Comparison of ENCODE assay signal across 21 mouse cellular contexts in genomic region chr4:135531771-135532613, GRCm38 (mm10). TPM values are rescaled to one million over a fixed set of nuclear protein-coding genes. Genes with fewer than 3 reads are reported as not detected.
DNase-seq lines count a peak whose midpoint lies in the region; ATAC-seq and TF ChIP-seq lines count a peak whose summit lies in the region.
"Had no signal": no experiment of that assay in that cellular context is flagged by ENCODE, and none has a peak within 500 bp of the region (broad histone marks: within the 10 kb centered on the region; RNA-seq: fewer than 3 reads in every experiment).

No protein-coding gene starts in this region.

- WGBS in hindbrain, embryonic 15.5 days, result 53% methylated on average over 9 of the region's 9 CpGs
- WGBS in hindbrain, postnatal 0 days, result 50% methylated on average over 9 of the region's 9 CpGs
- WGBS in neural tube, embryonic 13.5 days, result 45% methylated on average over 9 of the region's 9 CpGs
- WGBS in neural tube, embryonic 15.5 days, result 48% methylated on average over 9 of the region's 9 CpGs

- no peaks in the 10 kb centered on the region for H3K4me1 ChIP-seq in hindbrain, embryonic 15.5 days (replicated peaks)
- no peaks in the 10 kb centered on the region for H3K4me1 ChIP-seq in hindbrain, postnatal 0 days (ENCODE audit: insufficient read depth, low read length)
- H3K4me1 ChIP-seq in neural tube, embryonic 13.5 days (replicated peaks), result peaks cover 4% of the 10 kb centered on the region; the same call in 1 of the 2 replicates
- 0 out of 2 replicates have a peak, but pooled peaks cover 7% of the 10 kb centered on the region for H3K4me1 ChIP-seq in neural tube, embryonic 15.5 days

- DNase-seq in hindbrain, postnatal 0 days (ENCODE audit: low spot score), result no peak
- DNase-seq in WW6 (ENCODE audit: low read depth, low spot score), result peak; percentile 60
- no peak for DNase-seq in urinary bladder, adult 2 months (ENCODE audit: low spot score)
- DNase-seq: adrenal gland, adult 8-10 months; adrenal gland, postnatal 36 days; cerebellum, adult 2 months; cerebellum, postnatal 10 days; gastrocnemius, adult 2 months; gastrocnemius, postnatal 25 days; heart, adult 11 months; heart, postnatal 36 days had no signal

- no peak overlapping the region for H3K4me2 ChIP-seq in hindbrain, embryonic 15.5 days
- no peak overlapping the region for H3K4me2 ChIP-seq in hindbrain, postnatal 0 days (ENCODE audit: low read depth, low read length)
- no peak overlapping the region for H3K4me2 ChIP-seq in neural tube, embryonic 13.5 days
- H3K4me2 ChIP-seq in neural tube, embryonic 15.5 days, result no peak overlapping the region
- H3K4me2 ChIP-seq: forebrain, embryonic 13.5 days; heart, embryonic 13.5 days; hindbrain, embryonic 12.5 days had no signal

- H3K9me3 ChIP-seq in hindbrain, embryonic 15.5 days, result no peaks in the 10 kb centered on the region
- no peaks in the 10 kb centered on the region for H3K9me3 ChIP-seq in hindbrain, postnatal 0 days (ENCODE audit: low read length)
- H3K9me3 ChIP-seq in neural tube, embryonic 13.5 days, result no peaks in the 10 kb centered on the region
- peaks cover 4% of the 10 kb centered on the region; the same call in 1 of the 2 replicates for H3K9me3 ChIP-seq in neural tube, embryonic 15.5 days (replicated peaks)
- H3K9me3 ChIP-seq: hindbrain, embryonic 12.5 days had no signal

- H3K9ac ChIP-seq in hindbrain, embryonic 15.5 days, result no peak overlapping the region
- H3K9ac ChIP-seq in hindbrain, postnatal 0 days (replicated peaks; ENCODE audit: low read length), result no peak overlapping the region
- 0 out of 2 replicates have a peak overlapping the region, but pooled peaks have one; percentile 5 for H3K9ac ChIP-seq in neural tube, embryonic 13.5 days
- H3K9ac ChIP-seq in neural tube, embryonic 15.5 days (replicated peaks), result no peak overlapping the region
- H3K9ac ChIP-seq: forebrain, embryonic 13.5 days; forebrain, postnatal 0 days; heart, embryonic 13.5 days; hindbrain, embryonic 12.5 days had no signal

- TF ChIP-seq CTCF in hindbrain, postnatal 0 days (IDR thresholded peaks at IDR 0.05; ENCODE audit: low read depth), result no peak

- no peak for ATAC-seq in hindbrain, embryonic 15.5 days (ENCODE audit: low FRiP score, low read depth)
- ATAC-seq in hindbrain, postnatal 0 days, result no peak
- ATAC-seq in neural tube, embryonic 13.5 days (ENCODE audit: low read depth), result no peak
- no peak for ATAC-seq in neural tube, embryonic 15.5 days (ENCODE audit: low FRiP score)
- no peak for ATAC-seq in frontal cortex, adult (ENCODE audit: low TSS enrichment)

- 0 out of 2 replicates have a peak overlapping the region, but pooled peaks have one; percentile 37 for H3K27ac ChIP-seq in hindbrain, embryonic 15.5 days (replicated peaks)
- no peak overlapping the region for H3K27ac ChIP-seq in hindbrain, postnatal 0 days
- H3K27ac ChIP-seq in neural tube, embryonic 13.5 days (replicated peaks), result no peak overlapping the region
- H3K27ac ChIP-seq in neural tube, embryonic 15.5 days (replicated peaks), result no peak overlapping the region
- H3K27ac ChIP-seq: embryonic facial prominence, embryonic 10.5 days; forebrain, embryonic 13.5 days; gastrocnemius, adult 2 months; heart, embryonic 13.5 days; hindbrain, embryonic 12.5 days had no signal

- no peaks in the 10 kb centered on the region for H3K27me3 ChIP-seq in hindbrain, embryonic 15.5 days
- no peaks in the 10 kb centered on the region for H3K27me3 ChIP-seq in hindbrain, postnatal 0 days (ENCODE audit: insufficient read depth, low read length)
- no peaks in the 10 kb centered on the region for H3K27me3 ChIP-seq in neural tube, embryonic 13.5 days
- 0 out of 2 replicates have a peak, but pooled peaks cover 2% of the 10 kb centered on the region for H3K27me3 ChIP-seq in neural tube, embryonic 15.5 days (replicated peaks)
- H3K27me3 ChIP-seq: forebrain, embryonic 13.5 days had no signal

- H3K4me3 ChIP-seq in hindbrain, embryonic 15.5 days, result no peak overlapping the region
- no peak overlapping the region for H3K4me3 ChIP-seq in hindbrain, postnatal 0 days (ENCODE audit: low read length)
- no peak overlapping the region for H3K4me3 ChIP-seq in neural tube, embryonic 13.5 days
- H3K4me3 ChIP-seq in neural tube, embryonic 15.5 days (replicated peaks), result no peak overlapping the region
- H3K4me3 ChIP-seq: embryonic facial prominence, embryonic 10.5 days; forebrain, embryonic 13.5 days; gastrocnemius, adult 2 months; heart, embryonic 13.5 days; hindbrain, embryonic 12.5 days had no signal

- H3K36me3 ChIP-seq in hindbrain, embryonic 15.5 days, result no peaks in the 10 kb centered on the region
- no peaks in the 10 kb centered on the region for H3K36me3 ChIP-seq in hindbrain, postnatal 0 days (ENCODE audit: insufficient read depth, low read length)
- H3K36me3 ChIP-seq in neural tube, embryonic 13.5 days, result no peaks in the 10 kb centered on the region
- H3K36me3 ChIP-seq in neural tube, embryonic 15.5 days, result no peaks in the 10 kb centered on the region
- H3K36me3 ChIP-seq: embryonic facial prominence, embryonic 10.5 days; heart, embryonic 13.5 days; hindbrain, embryonic 12.5 days had no signal

RNA-seq across cellular contexts. Expression of gene Nipal3, which starts 37.2 kb away (rescaled TPM):
- polyA plus RNA-seq in hindbrain, embryonic 15.5 days (2015; fragmentation: Nextera tagmentation; extraction: Ambion mirVana), result 8.1 and 9.6 TPM in 2 replicates
- total RNA-seq in hindbrain, postnatal 0 days (2014; rRNA removed), result 97.3 and 122 TPM in 2 replicates
- 8.5 and 9.4 TPM in 2 replicates for polyA plus RNA-seq in hindbrain, postnatal 0 days (2015; fragmentation: Nextera tagmentation; extraction: Ambion mirVana)
- polyA plus RNA-seq in neural tube, embryonic 13.5 days (2015; fragmentation: Nextera tagmentation; extraction: Ambion mirVana), result 5.1 and 8.9 TPM in 2 replicates
- 8.0 and 8.7 TPM in 2 replicates for polyA plus RNA-seq in neural tube, embryonic 15.5 days (2015; fragmentation: Nextera tagmentation; extraction: Ambion mirVana)
- polyA plus RNA-seq in urinary bladder, adult 2 months (2012; rRNA removed), result 26.9 and 40.9 TPM in 2 replicates

RNA-seq across cellular contexts. Expression of gene Stpg1, which starts 37.4 kb away (rescaled TPM):
- 0.34 and 0.56 TPM in 2 replicates for polyA plus RNA-seq in hindbrain, embryonic 15.5 days (2015; fragmentation: Nextera tagmentation; extraction: Ambion mirVana)
- 0.42 and 0.79 TPM in 2 replicates for total RNA-seq in hindbrain, postnatal 0 days (2014; rRNA removed)
- 0.29 and 0.71 TPM in 2 replicates for polyA plus RNA-seq in hindbrain, postnatal 0 days (2015; fragmentation: Nextera tagmentation; extraction: Ambion mirVana)
- 0.31 and 0.62 TPM in 2 replicates for polyA plus RNA-seq in neural tube, embryonic 13.5 days (2015; fragmentation: Nextera tagmentation; extraction: Ambion mirVana)
- 0.23 and 0.37 TPM in 2 replicates for polyA plus RNA-seq in neural tube, embryonic 15.5 days (2015; fragmentation: Nextera tagmentation; extraction: Ambion mirVana)
- polyA plus RNA-seq in urinary bladder, adult 2 months (2012; rRNA removed), result 1.3 and 1.4 TPM in 2 replicates
- total RNA-seq: gastrocnemius, adult 2 months; MEL had no signal

RNA-seq across cellular contexts. Expression of gene Grhl3, which starts 41.4 kb away (rescaled TPM):
- polyA plus RNA-seq in hindbrain, embryonic 15.5 days (2015; fragmentation: Nextera tagmentation; extraction: Ambion mirVana), result 1.1 and 1.8 TPM in 2 replicates
- total RNA-seq in hindbrain, postnatal 0 days (2014; rRNA removed), result 1.7 and 2.5 TPM in 2 replicates
- 1.7 and 1.8 TPM in 2 replicates for polyA plus RNA-seq in hindbrain, postnatal 0 days (2015; fragmentation: Nextera tagmentation; extraction: Ambion mirVana)
- 0.50 and 0.81 TPM in 2 replicates for polyA plus RNA-seq in neural tube, embryonic 13.5 days (2015; fragmentation: Nextera tagmentation; extraction: Ambion mirVana)
- 1.1 and 2.6 TPM in 2 replicates for polyA plus RNA-seq in neural tube, embryonic 15.5 days (2015; fragmentation: Nextera tagmentation; extraction: Ambion mirVana)
- polyA plus RNA-seq in urinary bladder, adult 2 months (2012; rRNA removed), result 63.4 and 78.8 TPM in 2 replicates
- total RNA-seq: adrenal gland, postnatal 36 days; gastrocnemius, adult 2 months; heart, postnatal 36 days; MEL had no signal

Comparison
In these comparisons a context has a peak if more than half of its experiments do, and no peak if none do; other contexts are left out.
1. RNA of gene Grhl3, which starts 41.4 kb away (polyA plus RNA-seq): 63.4 to 78.8 TPM in urinary bladder, adult 2 months; 1.7 to 1.8 TPM in hindbrain, postnatal 0 days, 1.1 to 2.6 TPM in neural tube, embryonic 15.5 days, 1.1 to 1.8 TPM in hindbrain, embryonic 15.5 days and 0.50 to 0.81 TPM in neural tube, embryonic 13.5 days; every median in the first group is over 10 times any median in the second.